Mouse (Mus musculus): ENCODE data around the gene Smim6.

Gene Smim6

DNA sequence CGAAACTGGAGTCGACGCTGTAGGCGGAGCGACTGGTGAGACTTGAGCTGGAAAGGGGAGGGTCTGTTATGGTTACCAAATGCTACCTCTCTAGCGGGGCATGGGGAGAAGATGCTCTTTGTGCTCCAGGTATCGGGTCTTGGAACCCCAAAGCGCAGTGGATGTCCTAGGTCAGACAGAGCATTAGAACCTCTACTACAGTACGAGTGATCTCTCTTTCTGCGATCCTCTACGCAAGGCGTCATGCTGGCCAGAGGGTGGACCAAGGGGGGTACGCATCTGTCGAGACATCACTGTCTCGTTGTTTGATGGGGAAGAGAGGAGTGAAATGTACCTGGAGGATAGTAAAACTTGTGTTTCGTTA, 21.9 kb downstream of the Smim6 start:
- DNase-seq (ENCODE audit: low read depth, low spot score), result no peak

- peak; percentile 71 for DNase-seq (ENCODE audit: low read depth, low spot score)
Measured at GRCm38 (mm10) chr11:115939690-115940329, 28.0 kb downstream of the Smim6 start.

DNA sequence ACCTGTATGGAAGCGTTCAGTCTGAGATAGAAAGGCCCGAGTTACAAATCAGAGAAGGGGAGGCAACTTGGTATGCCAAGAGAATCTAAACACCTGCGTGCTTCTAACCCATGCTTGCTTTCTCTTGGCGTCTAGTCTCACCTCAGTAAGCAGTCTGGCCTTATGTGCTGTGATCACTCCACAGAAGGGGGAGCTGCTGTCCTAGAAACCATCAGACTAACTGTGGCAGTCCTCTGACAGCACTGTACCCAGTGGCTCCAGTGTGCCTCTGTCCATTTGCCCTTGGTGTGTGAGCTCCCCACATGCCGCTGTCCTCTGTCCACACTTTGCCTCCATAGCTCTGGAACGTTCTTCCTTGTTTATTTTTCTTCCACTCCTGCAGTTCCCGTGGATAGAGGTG, 30.2 kb downstream of the Smim6 start:
- no peak for DNase-seq (ENCODE audit: low read depth, low spot score)

GRCm38 (mm10) chr11:115945247-115945646, 33.4 kb downstream of the Smim6 start:
- DNase-seq (ENCODE audit: low read depth, low spot score), result no peak

- DNase-seq (ENCODE audit: low read depth, low spot score), result no peak
Measured at GRCm38 (mm10) chr11:115946221-115946828, 34.5 kb downstream of the Smim6 start.

DNA sequence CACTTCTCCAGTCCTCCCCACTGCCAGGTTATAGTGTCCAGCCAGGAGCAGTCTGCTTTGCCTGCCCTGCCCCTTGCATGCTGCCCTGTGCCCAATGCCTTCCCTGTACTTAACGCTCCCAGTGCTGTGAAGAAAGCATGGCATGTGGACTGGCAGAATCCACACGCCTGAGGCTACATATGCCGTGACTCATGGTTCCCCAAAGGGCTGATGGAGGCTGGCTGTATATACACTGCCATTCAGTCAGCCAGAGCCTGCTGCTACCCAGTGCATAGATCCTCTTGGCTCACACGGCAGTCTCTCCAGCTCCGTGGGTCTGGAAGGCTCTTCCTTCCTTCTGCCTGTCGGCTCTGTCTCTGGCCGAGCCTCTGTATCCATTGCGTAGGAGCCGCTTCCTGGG, 36.5 kb downstream of the Smim6 start:
- DNase-seq (ENCODE audit: low read depth, low spot score), result no peak

GRCm38 (mm10) chr11:115950719-115951118, 38.9 kb downstream of the Smim6 start:
- no peak for DNase-seq (ENCODE audit: low read depth, low spot score)

- DNase-seq (ENCODE audit: low read depth, low spot score), result no peak
Measured at GRCm38 (mm10) chr11:115954712-115955111, 42.9 kb downstream of the Smim6 start.

- DNase-seq (ENCODE audit: low read depth, low spot score), result no peak
Measured at GRCm38 (mm10) chr11:115955195-115955858, 43.5 kb downstream of the Smim6 start.

GRCm38 (mm10) chr11:115956453-115956852, 44.6 kb downstream of the Smim6 start:
- peak; percentile 29 for DNase-seq (ENCODE audit: low read depth, low spot score)

- no peak for DNase-seq (ENCODE audit: low read depth, low spot score)
Measured at GRCm38 (mm10) chr11:115957971-115958370, 46.2 kb downstream of the Smim6 start.

GRCm38 (mm10) chr11:115959018-115959417, 47.2 kb downstream of the Smim6 start:
- no peak for DNase-seq (ENCODE audit: low read depth, low spot score)

- DNase-seq (ENCODE audit: low read depth, low spot score), result no peak
Measured at GRCm38 (mm10) chr11:115962651-115963412, 51.0 kb downstream of the Smim6 start.
